Mouse (Mus musculus): ENCODE measurements around the gene Gm27027.

- TF ChIP-seq CTCF (IDR thresholded peaks at IDR 0.05; ENCODE audit: low read depth) (no peak), EP300 (optimal IDR thresholded peaks at IDR 0.05) (no peak)
Observed at GRCm38 (mm10) chr2:93992259-93992658, 3.9 kb downstream of the Gm27027 start.

Measured in stomach, postnatal 0 days (tissue).